Mouse (Mus musculus) 416B (cell line): Measurements from ENCODE around the gene Insc.
"Not testable (repeated sequence)": the region's sequence is repeated elsewhere in the genome, so short reads cannot be mapped to it uniquely, and the experiment has no call there.

Experiments used
- DNase-seq: peaks from one replicate; pipeline ENCODE4 v3.0.0; 2011; ENCODE audit warnings: low read depth

The Insc gene

GRCm38 (mm10) chr7:114743022-114743780, at the start of gene Insc:
TSS of gene Insc (plus strand) at chr7:114743694.
- DNase-seq, result no peak

- peak; percentile 10 for DNase-seq
These were observed 42.6 kb upstream of the Insc start for GRCm38 (mm10) chr7:114700871-114701270.

- DNase-seq, result no peak
These were observed 36.8 kb upstream of the Insc start for GRCm38 (mm10) chr7:114706716-114707115.

- no peak for DNase-seq
These were observed 36.1 kb upstream of the Insc start for GRCm38 (mm10) chr7:114707398-114707797.

GRCm38 (mm10) chr7:114710419-114710818, 33.1 kb upstream of the Insc start:
- DNase-seq, result peak; percentile 89

GRCm38 (mm10) chr7:114712523-114712922, 31.0 kb upstream of the Insc start:
- DNase-seq, result peak; percentile 90

- no peak for DNase-seq
These were observed 25.2 kb upstream of the Insc start, which contains the start of gene Calcb for GRCm38 (mm10) chr7:114718300-114718699. TSS of gene Calcb (plus strand) at chr7:114718643.

GRCm38 (mm10) chr7:114719381-114720131, 23.9 kb upstream of the Insc start:
- DNase-seq, result peak; percentile 59

GRCm38 (mm10) chr7:114729696-114730095, 13.8 kb upstream of the Insc start:
- DNase-seq, result peak; percentile 24

- no peak for DNase-seq
These were observed 12.3 kb upstream of the Insc start for GRCm38 (mm10) chr7:114731175-114731574.

GRCm38 (mm10) chr7:114731700-114732099, 11.8 kb upstream of the Insc start:
- not testable (repeated sequence) for DNase-seq

- DNase-seq, result no peak
These were observed 7.2 kb upstream of the Insc start for GRCm38 (mm10) chr7:114736256-114736655.

GRCm38 (mm10) chr7:114738166-114738565, 5.3 kb upstream of the Insc start:
- DNase-seq, result no peak

- DNase-seq, result no peak
These were observed 2.9 kb upstream of the Insc start for GRCm38 (mm10) chr7:114740360-114741165.

- no peak for DNase-seq
These were observed 1.2 kb downstream of the Insc start for GRCm38 (mm10) chr7:114744639-114745245.

- no peak for DNase-seq
These were observed 2.2 kb downstream of the Insc start for GRCm38 (mm10) chr7:114745481-114746271.

- no peak for DNase-seq
These were observed 4.1 kb downstream of the Insc start for GRCm38 (mm10) chr7:114747596-114747995.

GRCm38 (mm10) chr7:114748239-114748638, 4.7 kb downstream of the Insc start:
- DNase-seq, result no peak

GRCm38 (mm10) chr7:114753471-114753870, 10.0 kb downstream of the Insc start:
- no peak for DNase-seq

- no peak for DNase-seq
These were observed 10.7 kb downstream of the Insc start for GRCm38 (mm10) chr7:114754196-114754595.

- no peak for DNase-seq
These were observed 11.1 kb downstream of the Insc start for GRCm38 (mm10) chr7:114754626-114755025.
